Mouse (Mus musculus): ENCODE data around the gene Hid1. TPM values are rescaled to one million over a fixed set of nuclear protein-coding genes. Genes with fewer than 3 reads are reported as not detected.

Gene Hid1
- total RNA-seq, 2 experiments from 2014 or later = 1.0 to 1.2 TPM

- intact Hi-C loops (cut with DNase I) = loop anchor here (10.0 kb wide), 1 partner anchor 710 kb away; the partner anchor contains the start of gene Ttyh2
- Histone ChIP-seq H3K27ac (peak overlapping the region; percentile 89), H3K4me3 (no peak overlapping the region)
- TF ChIP-seq CTCF (IDR thresholded peaks at IDR 0.05) = no peak
- DNase-seq = no peak
These were observed 17.0 kb upstream of the Hid1 start for GRCm38 (mm10) chr11:115384587-115384986.

GRCm38 (mm10) chr11:115383701-115384474 is 16.3 kb upstream of the Hid1 start:
- intact Hi-C loops (cut with DNase I) = loop anchor here (10.0 kb wide), 1 partner anchor 709 kb away; the partner anchor contains the start of gene Ttyh2
- peak overlapping the region; percentile 92 for H3K4me3 ChIP-seq
- no peak for DNase-seq
- no peak for TF ChIP-seq CTCF (IDR thresholded peaks at IDR 0.05)
- H3K27ac ChIP-seq = peak overlapping the region; percentile 89

DNA sequence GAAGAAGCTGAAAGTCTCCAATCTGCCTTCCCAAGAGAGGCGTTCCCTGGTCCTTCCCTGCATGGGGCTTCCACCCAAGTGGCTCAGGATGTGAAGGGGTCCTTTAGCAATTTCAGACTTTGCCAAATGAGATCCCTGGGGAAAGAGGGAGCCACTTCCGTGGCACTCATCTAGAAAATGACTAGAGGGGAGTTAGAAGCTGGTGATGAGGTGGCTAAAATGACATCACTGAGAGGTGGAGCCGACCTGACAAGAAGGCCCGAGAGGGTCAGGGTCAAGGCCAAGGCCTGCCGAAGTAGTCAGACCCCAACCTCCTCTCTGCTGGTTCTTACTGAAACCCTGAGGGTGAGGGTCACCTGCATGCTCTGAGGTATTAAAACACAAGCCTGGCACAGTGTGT is 15.3 kb upstream of the Hid1 start:
- DNase-seq = no peak
- H3K27ac ChIP-seq = peak overlapping the region; percentile 89
- peak overlapping the region; percentile 92 for H3K4me3 ChIP-seq
- TF ChIP-seq CTCF (IDR thresholded peaks at IDR 0.05) = no peak
- intact Hi-C loops (cut with DNase I) = loop anchor here (10.0 kb wide), 1 partner anchor 708 kb away; the partner anchor contains the start of gene Ttyh2

DNA sequence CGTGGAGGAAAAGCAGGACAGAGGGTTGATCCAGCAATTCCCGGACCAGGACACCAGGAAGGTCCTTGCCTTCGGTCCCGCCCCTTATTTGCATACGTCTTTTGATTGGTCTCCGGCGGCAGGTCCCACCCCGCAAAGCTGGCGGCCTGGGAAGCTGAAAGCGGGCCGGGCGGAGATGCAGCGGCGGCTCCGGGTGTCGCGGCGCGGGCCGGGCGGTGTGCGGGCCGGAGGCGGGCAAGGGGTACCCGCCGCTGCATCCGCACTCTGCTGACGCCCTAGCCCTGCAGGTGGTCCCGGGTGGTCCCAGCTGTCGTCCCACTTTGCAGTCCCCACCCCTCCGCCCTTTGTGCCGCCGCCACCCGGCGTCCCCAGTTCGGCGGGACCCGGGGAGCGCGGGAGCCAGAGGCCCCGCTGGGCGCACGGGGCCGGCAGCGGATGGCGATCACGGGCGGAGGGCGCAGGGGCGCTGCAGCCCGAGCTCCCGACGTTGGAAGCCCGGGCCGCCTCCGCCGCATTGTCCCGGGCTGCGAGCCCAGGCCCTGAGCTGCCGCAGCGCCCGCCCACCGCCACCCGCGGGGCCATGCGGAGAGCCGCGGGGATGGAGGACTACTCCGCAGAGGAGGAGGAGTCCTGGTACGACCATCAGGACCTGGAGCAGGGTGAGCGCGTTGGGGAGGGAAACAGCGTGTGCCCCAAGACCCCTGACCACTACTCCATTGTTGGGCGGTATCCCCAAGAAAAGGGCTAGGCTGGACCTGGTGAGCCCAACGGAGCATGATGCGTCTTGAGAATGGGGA is 14.4 kb upstream of the Hid1 start, which contains the start of gene Cdr2l:
Gene Cdr2l, plus strand, starts transcription at position 174 of the 797 bp plus-strand sequence.
- intact Hi-C loops (cut with DNase I) = loop anchor here (10.0 kb wide), 1 partner anchor 707 kb away; the partner anchor contains the start of gene Ttyh2

DNA sequence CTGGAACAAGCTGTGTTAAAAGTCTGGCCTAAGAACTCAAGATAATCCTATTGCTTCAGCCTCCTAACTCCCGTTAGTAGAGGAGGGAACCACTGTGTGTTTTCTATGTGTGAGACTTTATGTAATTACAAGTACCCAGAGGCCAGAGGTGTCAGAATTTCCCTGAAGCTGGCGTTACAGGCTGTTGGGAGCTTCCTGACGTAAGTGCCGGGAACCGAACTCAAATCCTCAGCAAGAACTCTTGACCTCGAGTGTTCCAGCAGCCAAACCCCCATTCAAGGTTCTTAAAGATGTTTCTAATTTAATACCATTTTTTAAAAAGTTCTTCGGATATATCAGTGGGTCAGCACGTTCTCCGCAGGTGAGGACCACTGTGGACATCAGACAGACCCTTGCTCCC is 13.7 kb upstream of the Hid1 start:
- intact Hi-C loops (cut with DNase I) = loop anchor here (10.0 kb wide), 1 partner anchor 706 kb away; the partner anchor contains the start of gene Ttyh2
- DNase-seq = no peak
- H3K27ac ChIP-seq = peak overlapping the region; percentile 89
- no peak for TF ChIP-seq CTCF (IDR thresholded peaks at IDR 0.05)
- H3K4me3 ChIP-seq = peak overlapping the region; percentile 92

More for the DNA sequence above, 14.4 kb upstream of the Hid1 start, which contains the start of gene Cdr2l:
- TF ChIP-seq CTCF (IDR thresholded peaks at IDR 0.05) = no peak
- Histone ChIP-seq H3K27ac (peak within 1 kb of the TSS; percentile 89), H3K4me3 (peak within 1 kb of the TSS; percentile 92)
- peak; percentile 94 for DNase-seq

- no peak for TF ChIP-seq CTCF (IDR thresholded peaks at IDR 0.05)
- no peak for DNase-seq
- intact Hi-C loops (cut with DNase I) = no loop called here
- no peak overlapping the region for H3K27ac ChIP-seq
- no peak overlapping the region for H3K4me3 ChIP-seq
These were observed 10.3 kb upstream of the Hid1 start for GRCm38 (mm10) chr11:115377854-115378253.

- Histone ChIP-seq H3K4me3 (no peak overlapping the region), H3K27ac (no peak overlapping the region)
- intact Hi-C loops (cut with DNase I) = no loop called here
- no peak for TF ChIP-seq CTCF (IDR thresholded peaks at IDR 0.05)
- DNase-seq = no peak
These were observed 9.7 kb upstream of the Hid1 start for GRCm38 (mm10) chr11:115377254-115377653.

DNA sequence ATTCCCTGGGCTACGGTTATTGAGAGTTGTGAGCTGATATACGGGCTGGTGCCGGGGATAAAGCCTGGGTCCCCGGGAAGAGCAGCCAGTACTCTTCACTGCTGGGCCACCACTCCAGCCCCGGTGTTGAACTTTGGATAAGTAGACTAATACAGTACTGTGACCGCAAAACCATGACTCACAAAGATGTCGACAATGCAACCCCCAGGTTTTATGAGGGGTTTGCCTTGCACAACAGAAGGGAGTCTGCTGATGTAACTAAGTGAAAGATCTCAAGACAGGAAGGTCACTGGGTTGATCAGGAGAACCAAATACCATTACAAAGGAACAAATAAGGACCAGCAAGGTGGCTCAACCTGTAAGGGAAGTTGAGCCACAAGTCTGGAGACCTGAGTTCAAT is 9.2 kb upstream of the Hid1 start:
- Histone ChIP-seq H3K27ac (no peak overlapping the region), H3K4me3 (no peak overlapping the region)
- intact Hi-C loops (cut with DNase I) = no loop called here
- no peak for DNase-seq
- TF ChIP-seq CTCF (IDR thresholded peaks at IDR 0.05) = no peak

- no peak for DNase-seq
- Histone ChIP-seq H3K27ac (peak overlapping the region; percentile 72), H3K4me3 (peak overlapping the region; percentile 73)
- intact Hi-C loops (cut with DNase I) = no loop called here
- no peak for TF ChIP-seq CTCF (IDR thresholded peaks at IDR 0.05)
These were observed 7.3 kb upstream of the Hid1 start for GRCm38 (mm10) chr11:115374695-115375425.

- H3K27ac ChIP-seq = peak overlapping the region; percentile 72
- DNase-seq = peak; percentile 86
These were observed 6.5 kb upstream of the Hid1 start for GRCm38 (mm10) chr11:115373805-115374694.

DNA sequence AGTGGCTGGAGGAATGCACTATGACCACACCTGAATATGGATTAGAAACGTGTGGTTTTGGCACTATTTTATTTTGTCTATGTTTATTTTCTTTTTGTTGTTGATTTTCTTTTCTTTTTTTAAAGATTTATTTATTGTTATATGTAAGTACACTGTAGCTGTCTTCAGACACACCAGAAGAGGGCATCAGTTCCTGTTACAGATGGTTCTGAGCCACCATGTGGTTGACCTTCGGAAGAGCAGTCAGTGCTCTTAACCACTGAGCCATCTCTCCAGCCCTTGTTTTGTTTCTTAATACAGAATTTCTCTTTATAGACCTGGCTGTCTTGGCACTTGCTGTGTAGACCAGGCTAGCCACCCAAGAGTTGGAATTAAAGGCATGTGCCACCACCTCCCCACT is 5.2 kb upstream of the Hid1 start:
- no peak overlapping the region for H3K4me3 ChIP-seq
- intact Hi-C loops (cut with DNase I) = no loop called here
- TF ChIP-seq CTCF (IDR thresholded peaks at IDR 0.05) = no peak
- H3K27ac ChIP-seq = no peak overlapping the region
- no peak for DNase-seq

More at GRCm38 (mm10) chr11:115373805-115374694, 6.5 kb upstream of the Hid1 start:
- TF ChIP-seq CTCF (IDR thresholded peaks at IDR 0.05) = no peak
- intact Hi-C loops (cut with DNase I) = no loop called here
- peak overlapping the region; percentile 73 for H3K4me3 ChIP-seq
